Mouse (Mus musculus): ENCODE measurements around the gene Atp5b.

DNA sequence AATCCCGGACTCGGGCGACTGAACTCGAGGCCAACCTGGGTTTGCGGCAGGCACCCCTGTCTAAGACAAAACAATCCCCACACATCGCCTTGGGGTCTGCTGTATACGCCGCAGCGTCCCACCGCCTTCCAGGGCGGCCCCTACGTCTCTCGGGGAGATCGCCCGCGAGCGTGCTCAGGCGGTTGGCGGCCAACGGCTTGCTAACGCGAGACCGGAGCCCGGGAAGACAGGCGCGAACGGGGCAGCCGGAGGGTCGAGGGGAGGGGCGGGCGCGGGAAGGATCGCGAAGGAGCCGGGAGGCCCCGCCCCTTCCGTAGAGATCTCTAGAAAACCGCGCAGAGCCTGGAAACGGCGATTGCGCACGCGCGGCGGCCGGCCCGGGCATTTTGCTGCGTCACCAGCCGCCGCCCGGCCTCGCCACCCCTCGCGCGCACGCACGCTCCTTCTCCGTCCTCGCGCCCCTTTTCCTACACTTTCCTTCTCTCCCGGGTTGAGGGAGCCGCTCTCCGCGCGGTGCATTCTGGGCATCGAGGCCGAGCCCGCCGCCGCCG is 24.4 kb upstream of the Atp5b start, which contains the start of gene Ptges3:
- no peak for TF ChIP-seq CTCF (IDR thresholded peaks at IDR 0.05; ENCODE audit: insufficient read depth, low read length)
- peak; percentile 69; the same call in 1 of the 2 replicates for TF ChIP-seq POLR2A (IDR thresholded peaks at IDR 0.05; ENCODE audit: borderline replicate concordance, extremely low read depth, low read depth, low read length)

All from lung, adult 2 months (tissue).